Mouse (Mus musculus): ENCODE results near the gene Lekr1.

Gene Lekr1

DNA sequence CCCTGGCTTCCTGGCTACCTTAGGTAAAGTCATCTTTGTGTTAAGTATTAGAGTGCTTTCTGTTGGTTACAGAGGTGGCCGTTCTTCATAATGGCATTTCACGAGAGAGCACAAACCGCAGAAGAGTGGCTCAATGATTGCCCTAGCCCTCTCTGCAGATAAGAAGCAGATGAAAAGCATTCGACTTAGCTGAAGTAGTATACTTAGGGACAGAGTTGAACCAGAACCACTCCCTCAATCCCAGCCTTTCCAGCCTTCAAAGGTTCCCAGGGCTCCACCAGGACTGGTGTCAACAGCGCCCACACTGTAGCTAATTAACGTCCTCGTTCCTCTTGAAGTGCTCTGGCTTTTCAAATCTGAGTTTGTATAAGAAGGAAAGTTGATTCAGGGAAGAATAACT, 166.4 kb downstream of the Lekr1 start:
- no peak for DNase-seq (ENCODE audit: low spot score)

DNA sequence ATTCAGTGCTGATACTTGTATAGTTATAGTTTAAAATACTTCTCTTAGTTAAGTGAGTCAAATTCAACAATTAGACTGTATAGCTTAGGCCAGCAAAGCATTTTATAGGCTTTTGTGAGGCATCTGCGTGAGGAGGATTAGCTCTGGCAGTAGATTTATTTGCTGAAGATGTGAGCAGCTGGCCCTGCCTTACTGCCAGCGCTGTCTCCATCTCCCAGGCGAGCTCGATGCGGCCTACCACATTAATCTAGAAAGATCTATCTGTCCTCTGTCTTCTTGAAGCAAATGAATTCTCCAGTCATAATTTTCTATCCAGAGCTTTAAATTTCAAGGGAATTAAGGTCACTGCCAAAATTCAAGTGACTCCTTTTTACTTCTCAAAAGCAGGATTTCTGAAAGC, 170.4 kb downstream of the Lekr1 start:
- no peak for DNase-seq (ENCODE audit: low spot score)

DNA sequence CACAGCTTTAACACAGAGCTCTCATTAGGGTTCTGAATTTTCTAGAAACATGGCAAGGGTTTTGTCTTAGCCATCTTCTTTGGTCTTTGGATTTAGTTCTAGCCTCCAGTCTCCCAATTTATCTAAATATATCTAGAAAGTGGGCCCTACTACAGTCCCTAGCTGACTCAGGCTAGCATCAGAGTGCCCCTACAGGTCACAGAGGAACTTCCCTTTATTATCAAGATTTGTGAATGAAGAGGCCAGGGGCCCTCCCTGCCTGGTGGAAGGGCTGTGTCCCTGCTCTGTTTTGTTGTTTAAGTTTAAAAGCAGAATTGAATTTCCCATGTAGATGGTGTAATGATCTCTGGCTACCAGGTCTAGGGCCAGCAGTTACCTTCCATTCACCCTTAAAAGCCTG, 173.6 kb downstream of the Lekr1 start:
- no peak for DNase-seq (ENCODE audit: low spot score)

DNA sequence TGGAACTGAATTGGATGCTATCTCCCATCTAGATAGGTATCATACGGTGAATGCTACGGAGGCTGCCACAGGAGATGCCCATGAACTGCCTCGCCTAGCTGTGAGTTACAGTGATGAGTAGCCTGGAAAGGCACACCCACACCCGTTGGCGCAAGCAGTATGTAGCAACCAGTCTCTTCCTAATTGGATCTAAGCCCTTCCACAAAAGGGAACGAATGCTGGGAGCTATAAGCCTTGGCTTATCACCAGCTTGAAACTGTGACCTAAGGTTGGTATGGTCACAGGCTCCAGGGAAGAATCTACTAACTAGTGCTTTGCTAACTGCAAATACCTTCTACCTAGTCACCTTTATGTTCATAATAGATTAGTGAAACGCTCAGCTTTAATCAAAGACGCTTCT, 175.1 kb downstream of the Lekr1 start:
- no peak for DNase-seq (ENCODE audit: low spot score)

DNA sequence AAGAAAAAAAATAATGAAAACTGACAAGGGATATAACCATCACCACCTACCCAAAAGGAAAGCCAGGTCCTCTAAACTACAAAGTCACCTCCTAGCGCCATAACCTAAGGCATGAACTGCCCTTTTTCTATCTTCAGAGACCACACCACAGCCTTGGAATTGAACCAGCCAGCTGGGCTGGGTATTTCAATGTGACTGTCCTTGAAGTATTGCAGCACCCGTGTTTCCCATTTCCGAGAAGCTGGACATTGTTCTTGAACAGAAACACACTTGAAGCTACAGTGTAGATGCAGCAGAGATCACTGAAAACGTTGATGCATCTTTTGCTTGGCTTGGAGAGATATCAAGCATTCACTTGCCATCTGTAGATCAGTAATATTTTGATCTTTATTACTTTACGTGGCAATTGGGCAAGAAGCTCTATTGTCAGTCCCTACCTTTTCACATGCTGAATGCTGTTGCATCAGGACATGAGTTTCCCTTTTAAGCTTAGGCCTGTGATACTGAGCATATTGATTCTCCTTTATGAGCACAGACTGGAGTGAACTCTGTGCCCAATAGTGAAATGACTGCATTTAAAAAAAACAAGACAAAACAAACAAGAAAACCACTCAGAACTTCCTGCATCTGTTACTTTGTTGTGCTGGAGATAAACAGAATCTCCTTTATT, 176.6 kb downstream of the Lekr1 start:
- no peak for DNase-seq (ENCODE audit: low spot score)

DNA sequence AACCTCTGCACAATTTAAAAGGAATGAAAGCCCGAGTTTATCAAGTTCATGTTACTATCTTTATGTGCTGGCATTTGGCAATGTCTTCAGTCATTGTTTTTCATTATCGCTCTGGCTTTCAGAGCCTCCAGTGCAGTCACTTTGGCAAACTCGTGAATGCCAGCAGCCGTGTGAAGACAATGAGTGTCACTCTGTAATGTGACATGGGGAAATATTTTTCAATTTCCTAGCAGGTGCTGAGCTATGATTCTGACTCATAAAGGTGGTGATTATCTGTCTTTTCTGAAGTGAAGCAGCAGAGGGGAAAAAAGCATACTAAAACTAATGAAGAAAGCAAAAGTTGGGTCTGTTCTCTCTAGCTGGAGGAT, 177.1 kb downstream of the Lekr1 start:
- no peak for DNase-seq (ENCODE audit: low spot score)

DNA sequence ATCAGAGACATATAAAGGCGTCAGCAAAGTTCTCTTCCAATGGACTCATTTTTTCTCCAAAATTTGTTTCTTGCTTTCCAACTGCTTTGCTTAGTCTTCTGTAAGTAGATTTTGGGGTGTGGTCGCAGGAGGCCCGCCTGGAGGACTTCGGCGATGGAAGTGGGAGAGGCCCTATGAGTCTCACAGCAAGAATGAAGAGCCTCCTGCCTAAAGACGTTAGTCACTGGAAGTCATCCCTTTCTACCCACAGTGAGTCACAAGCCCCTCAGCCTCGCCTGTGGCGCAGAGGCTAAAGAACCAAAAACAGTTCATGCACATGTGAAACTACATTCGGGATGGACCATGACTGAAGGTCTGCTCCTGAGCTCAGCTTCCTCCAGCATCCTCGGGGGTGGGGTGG, 178.3 kb downstream of the Lekr1 start:
- no peak for DNase-seq (ENCODE audit: low spot score)

DNA sequence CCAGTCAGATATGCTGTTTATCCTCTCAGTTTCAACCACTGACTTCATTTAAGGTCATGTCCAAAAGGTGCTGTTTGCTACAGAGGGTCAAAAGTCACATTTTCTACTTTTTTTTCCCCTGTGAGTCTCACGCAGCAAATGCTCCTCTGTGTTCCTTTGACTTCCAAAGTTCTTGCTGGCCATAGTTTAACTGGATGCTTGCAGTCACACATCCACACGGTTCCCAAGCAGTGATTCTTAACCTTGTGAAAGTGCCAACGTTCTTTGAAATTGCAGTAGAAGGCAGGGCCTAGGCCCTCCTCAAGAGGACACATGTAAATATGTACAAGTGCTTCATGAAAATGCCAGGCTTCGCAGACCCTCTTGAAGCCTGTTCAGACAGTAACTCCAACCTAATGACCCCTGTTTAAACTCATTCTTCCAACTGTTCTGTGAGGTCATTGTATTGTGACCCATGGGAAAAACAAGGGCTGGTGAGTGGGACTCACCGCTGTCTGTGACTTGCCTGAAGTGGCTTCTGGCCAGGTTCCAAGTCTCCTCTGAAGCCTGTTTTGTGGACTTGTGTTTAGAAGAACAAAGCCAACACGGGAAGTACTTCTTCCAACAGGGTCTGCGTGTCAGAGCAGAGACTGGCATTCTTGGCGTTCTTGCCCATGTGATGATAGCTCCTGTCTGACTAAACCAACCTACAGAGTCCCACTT, 179.0 kb downstream of the Lekr1 start:
- no peak for DNase-seq (ENCODE audit: low spot score)

DNA sequence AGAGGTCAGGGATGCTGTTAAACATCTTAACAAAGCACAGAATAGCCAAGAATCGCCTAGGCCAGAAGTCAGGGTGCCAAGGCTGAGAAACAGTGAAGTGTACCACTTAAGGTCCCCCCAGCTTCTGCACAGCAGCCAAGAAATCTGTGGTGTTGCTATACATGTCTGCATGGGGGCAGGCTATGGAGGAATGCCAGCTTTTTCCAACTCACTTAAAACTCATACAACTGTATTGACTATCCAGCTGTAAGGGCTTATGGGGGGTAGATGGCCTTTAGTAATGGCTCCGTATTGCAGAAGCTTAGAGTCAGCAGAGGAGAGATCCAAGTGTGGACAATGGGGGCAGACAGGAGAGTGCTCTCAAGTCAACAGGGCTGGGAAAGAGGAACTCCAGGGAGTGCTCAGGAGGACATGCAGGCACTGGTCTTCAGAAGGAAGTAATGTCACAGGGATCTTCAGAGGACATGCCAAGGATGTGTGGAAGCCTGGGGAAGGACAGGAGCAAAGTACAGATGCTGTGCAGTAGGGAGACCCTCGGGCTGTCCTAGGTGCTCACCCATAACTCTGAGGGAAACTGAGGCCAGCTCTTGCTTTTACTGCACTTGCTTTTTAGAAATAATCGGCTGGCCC, 181.2 kb downstream of the Lekr1 start:
- no peak for DNase-seq (ENCODE audit: low spot score)

DNA sequence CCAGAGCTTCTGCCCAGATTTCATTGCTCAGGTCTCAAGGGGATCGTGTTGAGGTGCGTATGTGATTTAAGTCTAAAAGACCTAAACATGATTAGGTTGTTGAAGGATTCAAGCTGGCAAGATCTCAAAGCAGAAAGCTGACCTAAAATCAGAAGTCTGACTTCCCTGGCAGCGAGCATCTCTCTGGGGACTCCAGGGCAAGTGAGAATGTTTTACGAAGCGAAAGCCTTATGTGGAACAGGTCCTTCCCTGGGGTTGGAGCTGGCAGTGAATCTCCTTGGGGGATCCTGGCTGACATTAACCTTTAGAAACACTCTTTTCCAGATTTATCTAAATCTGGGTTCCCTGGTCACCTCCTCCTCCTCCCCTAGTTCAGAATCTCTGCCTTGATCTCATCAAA, 187.7 kb downstream of the Lekr1 start:
- no peak for DNase-seq (ENCODE audit: low spot score)

DNA sequence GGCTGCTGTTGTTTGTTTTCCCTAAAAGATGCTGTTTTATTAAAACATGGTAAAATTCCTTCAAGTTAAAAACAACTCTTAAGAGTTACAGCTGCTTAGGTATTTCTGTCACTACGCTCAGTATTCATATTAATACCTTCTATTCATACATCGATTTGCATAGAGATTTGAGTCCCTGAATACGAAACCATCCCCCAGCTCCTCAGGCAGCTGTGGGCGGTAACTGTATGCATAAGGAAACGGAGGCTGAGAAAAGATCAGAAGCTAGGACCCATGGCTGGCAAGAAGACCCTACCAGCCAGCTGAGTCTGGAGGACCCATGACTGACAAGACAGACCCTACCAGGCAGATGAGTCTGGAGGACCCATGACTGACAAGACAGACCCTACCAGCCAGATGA, 189.5 kb downstream of the Lekr1 start:
- DNase-seq (ENCODE audit: low spot score), result no peak

DNA sequence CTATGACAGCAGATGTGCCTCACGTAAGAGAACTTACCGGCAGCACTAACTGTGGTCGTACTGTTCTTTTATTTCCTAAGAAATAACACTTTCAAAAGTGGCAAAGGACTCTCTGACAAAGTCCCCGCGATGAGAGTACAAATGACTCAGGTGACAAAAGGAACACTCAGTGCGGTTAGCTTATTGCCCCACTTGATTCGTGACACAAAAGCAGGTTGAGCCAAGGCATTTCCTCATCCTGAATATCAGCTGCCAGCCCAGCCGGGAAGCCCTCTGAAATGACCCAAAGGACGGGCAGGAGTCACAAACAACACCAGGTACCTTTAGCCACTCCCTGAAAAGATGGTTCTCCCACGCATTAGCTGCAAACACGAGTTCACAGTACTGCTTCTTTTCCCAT, 192.1 kb downstream of the Lekr1 start:
- no peak for DNase-seq (ENCODE audit: low spot score)

DNA sequence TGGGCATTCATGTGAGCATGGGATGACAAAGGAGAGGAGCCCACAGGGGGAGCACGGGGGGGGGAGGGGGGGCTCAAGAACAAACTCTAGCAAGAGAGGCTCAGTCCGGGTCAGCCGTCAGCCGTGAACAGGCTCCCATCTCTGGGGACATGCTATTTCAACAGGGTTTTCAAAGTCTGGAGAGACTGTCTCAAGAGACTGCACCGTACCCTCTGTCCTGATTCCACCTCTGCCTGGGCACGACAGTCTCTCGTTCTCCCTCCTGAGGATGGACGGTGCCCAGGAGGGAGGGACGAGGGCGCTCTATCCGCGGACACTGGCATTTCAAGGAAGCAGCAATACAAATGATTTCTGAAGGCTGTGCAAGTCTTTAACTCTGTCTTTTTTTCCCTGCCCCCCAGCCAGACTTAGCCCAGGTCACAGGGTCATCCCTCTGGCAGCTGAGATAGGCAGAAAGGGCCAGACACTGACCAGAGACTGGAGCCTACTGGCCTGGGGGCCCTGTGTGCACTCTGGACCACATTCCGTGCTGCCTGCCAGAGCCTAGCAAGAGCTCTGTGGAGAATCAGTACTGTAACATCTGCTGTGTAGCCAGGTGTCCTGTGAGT, 192.8 kb downstream of the Lekr1 start:
- peak; percentile 47 for DNase-seq (ENCODE audit: low spot score)

DNA sequence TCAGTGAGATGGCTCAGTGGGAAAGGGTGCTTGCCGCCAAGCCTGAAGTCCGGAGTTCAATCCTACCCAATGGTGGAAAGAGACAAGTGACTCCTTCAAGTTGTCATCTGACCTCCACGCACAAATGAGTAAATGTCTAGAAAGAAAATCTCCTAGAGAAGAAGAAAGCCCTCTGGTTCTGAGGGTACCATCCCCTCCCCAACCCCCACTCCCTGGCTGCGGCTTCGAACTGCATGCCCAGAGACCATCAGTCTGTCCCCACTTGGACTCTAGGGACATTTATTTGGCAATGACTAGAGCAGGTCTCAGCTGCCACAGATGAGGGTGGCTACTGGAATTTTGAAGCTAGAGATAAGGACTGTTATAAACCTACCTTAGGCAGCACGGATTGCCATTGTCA, 193.7 kb downstream of the Lekr1 start:
- DNase-seq (ENCODE audit: low spot score), result no peak

DNA sequence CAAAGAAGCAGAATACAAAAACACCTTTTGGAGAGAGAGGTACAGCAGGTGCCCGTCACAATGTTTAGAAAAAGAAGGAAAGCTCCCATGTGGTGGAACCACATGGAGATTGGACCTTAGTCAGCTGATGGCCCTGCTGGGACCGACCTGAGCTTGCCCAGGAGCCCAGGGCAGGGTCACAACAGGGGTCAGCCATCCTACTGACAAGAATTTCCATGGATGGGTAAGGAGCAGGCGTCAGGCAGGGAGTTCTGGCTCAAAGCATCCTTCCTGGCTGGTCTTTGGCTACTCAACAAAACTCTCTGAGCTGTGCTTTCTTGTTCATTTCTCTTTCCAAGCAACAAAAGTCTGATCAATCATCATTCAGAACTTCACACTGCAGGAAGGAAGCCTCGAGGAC, 194.9 kb downstream of the Lekr1 start:
- DNase-seq (ENCODE audit: low spot score), result no peak

DNA sequence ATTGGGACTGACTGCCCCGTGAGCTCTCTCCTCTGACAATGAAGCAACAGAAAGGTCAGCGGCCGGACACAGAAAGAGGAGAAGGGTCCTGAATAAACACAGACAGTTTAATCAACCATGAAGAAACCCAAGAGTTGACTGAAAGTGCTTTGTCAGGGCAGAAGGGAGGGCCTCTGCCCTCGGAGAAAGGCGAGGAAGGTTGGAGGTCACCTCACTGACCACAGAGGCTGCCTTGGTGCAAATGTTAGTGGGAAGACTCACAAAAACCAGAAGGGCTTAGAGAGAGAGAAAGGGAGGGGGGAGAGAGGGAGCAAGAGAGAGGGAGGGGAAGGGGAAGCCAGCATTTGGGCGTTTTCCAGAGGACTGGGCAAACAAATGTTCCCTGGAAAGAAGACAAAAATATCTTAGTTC, 195.4 kb downstream of the Lekr1 start:
- DNase-seq (ENCODE audit: low spot score), result peak; percentile 36

DNA sequence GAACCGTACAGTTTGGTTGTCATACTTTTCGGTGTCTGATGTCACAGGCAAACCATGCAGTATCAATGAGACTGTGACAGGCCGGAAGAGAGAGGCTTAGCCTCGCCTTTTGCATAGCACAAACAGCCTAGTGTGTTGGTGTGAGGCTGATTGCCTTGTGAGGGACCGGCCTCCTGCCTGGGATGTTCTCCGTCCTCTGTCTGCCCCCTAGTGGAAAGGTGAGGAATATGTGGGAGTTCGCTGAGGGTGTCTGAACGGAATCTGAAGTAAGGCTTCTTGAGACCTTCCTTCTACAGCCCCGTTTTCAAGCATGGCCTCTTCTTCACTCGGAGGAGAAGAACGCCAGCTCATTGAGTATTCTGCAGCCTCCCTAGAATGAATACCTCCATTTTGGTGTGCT, 197.3 kb downstream of the Lekr1 start:
- peak; percentile 77 for DNase-seq (ENCODE audit: low spot score)

DNA sequence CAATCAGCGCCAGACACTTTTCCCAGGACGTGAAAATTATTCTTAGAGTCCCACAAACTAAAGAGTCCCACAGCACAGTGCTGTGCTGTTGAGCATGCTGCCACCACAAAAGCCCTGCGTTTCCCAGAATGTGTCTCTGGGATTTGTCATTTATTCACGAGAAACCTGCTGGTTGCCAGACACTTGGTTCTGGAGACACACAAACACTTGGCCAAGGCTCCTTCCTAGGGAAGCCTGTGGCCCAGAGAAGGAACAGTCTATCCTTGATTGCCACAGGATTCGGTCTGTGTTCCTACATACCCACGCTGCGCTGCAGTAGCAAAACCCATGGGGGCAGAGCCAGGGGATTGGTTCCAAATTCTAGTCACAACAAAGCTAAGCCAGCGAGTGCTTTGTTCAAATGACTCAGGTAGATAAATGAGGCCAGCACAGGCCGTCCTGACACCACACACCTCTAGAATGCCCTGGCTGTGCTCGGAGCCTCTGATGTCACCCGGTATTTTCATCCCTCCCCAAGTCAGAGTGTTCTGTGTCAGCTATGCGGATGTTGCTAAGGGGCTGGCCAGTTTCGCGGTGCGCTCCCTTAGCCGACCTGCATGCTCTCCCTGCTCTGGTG, 197.8 kb downstream of the Lekr1 start:
- peak; percentile 26 for DNase-seq (ENCODE audit: low spot score)

DNA sequence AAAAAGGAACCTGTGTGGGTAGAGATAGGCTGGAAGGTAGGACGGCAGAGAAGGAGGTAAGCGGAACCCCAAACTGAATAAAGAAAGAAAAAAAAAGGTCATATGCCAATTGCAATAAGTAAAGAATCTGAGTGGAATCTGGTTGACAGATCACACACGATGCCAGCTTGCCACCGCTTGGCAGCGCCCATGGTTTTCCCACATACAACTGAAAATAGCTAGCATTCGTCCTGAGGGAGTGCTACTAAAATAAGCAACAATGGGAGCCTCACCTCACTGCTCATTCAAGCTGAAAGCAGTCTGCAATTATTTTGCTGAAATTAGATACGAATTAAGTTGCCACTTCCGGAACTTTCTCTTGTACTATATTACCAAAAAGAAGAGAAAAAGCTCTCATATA, 202.9 kb downstream of the Lekr1 start:
- DNase-seq (ENCODE audit: low spot score), result no peak

DNA sequence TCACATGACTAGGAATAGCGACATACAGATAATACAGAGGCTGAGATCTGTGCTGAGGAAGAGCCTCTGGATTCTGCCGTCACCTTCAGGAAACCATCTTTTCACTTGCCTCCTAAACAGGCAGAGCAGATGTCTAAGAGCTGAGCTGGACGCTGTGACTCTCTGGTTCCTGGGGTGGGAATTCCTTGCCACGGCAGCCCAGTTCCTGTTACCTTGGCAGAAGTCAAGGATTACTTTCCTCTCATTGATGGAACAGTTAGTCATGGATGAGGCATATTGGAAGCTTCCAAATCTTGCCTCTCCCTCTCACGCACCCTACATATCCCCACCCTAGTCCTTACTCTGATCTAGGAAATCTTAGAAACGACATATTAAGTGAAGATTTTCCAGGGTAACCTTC, 203.7 kb downstream of the Lekr1 start:
- no peak for DNase-seq (ENCODE audit: low spot score)

DNA sequence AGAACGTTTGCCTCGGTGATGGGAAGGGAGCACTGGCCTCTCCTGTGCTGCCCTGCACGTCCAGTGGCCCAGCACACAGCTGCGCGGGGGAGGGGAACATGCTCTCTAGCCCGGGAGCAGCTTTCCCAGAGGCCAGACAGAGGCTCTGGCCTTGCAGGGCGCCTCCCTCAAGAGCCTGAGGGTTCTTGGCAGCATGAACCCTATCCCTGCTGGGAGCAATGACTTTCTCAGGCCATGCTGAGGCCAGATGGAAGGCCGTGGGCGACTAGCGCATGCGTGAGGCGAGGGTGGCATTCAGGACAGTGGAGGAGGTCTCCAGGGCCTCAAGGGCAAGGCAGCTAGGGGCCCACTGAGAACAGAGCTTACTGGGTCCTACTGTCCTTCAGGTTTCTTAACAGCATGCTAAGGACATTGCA, 205.2 kb downstream of the Lekr1 start:
- peak; percentile 84 for DNase-seq (ENCODE audit: low spot score)

DNA sequence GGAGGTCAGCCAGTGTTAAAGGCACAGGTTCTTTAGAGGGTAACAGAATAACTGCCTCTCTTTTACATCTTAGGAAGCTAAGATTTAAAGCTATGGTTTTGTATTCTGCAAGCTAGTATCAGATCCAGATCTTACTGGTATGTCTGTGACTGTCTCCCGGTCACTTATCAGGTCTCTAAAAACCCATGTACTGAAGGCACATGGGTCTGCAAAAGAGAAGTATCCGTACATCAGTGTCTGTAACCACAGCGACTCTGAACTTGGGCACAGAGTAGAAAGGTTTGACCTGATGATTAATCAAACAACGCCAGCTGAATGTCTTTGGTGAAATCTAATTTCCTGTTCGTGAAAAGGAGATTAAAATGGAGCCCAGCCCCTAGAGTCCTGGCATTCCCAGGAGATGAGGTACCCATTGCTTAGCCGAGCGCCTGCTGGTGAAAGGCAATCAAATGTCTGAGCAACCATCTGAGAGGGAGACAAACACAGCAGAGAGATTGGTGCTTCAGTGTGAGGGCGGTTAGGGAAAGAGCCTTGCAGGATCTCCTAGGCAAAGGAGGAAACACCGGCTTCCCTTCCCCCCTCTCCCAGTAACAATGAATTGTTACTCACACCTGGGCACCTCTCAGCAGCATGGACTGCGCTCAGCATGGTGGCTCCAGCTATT, 205.7 kb downstream of the Lekr1 start:
- DNase-seq (ENCODE audit: low spot score), result no peak

Data from ovary, postnatal 36 days (tissue).